In the genomic region with DNA sequence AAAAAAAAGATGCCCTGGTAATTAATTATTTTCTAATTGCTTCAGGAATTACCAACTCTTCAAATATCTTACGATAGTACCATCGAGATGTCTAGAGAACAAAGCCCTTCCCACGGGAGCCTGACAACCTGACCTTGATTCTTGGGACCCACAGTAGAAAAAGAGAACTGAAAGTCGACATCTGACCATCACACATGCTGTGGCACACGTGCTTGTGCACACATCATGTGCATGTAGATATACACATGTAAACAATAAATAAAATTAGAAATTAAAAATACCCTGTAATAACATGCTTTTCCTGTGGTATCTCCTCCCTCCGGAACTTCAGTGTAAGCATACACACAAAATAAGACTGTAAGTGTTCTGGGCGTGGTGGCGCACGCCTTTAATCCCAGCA, we compare ENCODE assay signal across 23 mouse cellular contexts. TPM values are rescaled to one million over a fixed set of nuclear protein-coding genes. Genes with fewer than 3 reads are reported as not detected.
DNase-seq lines count a peak whose midpoint lies in the region; ATAC-seq and TF ChIP-seq lines count a peak whose summit lies in the region.
"Had no signal": no experiment of that assay in that cellular context is flagged by ENCODE, and none has a peak within 500 bp of the region (broad histone marks: within the 10 kb centered on the region; RNA-seq: fewer than 3 reads in every experiment).

No protein-coding gene starts in this region.

- ATAC-seq in heart, embryonic 12.5 days (ENCODE audit: insufficient number of reproducible peaks, low FRiP score): no peak
- ATAC-seq: activated CD4-positive, CD25-positive, alpha-beta regulatory T cell, adult 4 months; CD4-positive, CD25-positive, alpha-beta regulatory T cell, adult 4 months; Patski had no signal

- H3K9ac ChIP-seq in heart, embryonic 12.5 days: no peak overlapping the region
- H3K9ac ChIP-seq in CH12.LX (ENCODE audit: insufficient read depth, low read depth): no peak overlapping the region

- no peaks in the 10 kb centered on the region for H3K9me3 ChIP-seq in heart, embryonic 12.5 days (replicated peaks)
- no peaks in the 10 kb centered on the region for H3K9me3 ChIP-seq in CH12.LX (replicated peaks; ENCODE audit: low read length)
- H3K9me3 ChIP-seq: G1E had no signal

- in situ Hi-C loops in CH12.LX (cut with MboI; ENCODE audit: low pct_ligation_motif_present, low pct_unique_long_range_greater_than_20kb, low sequenced_read_pairs): loop anchor here (10.0 kb wide), 2 partner anchors 97 to 137 kb away; no protein-coding TSS in a partner anchor

- TF ChIP-seq CTCF in CH12.LX (conservative IDR thresholded peaks at IDR 0.05 in 1 of 2, IDR thresholded peaks at IDR 0.05 in 1 of 2; ENCODE audit: low read depth in 2 of 2, low read length in 2 of 2): no peak

- 92% methylated on average over 9 of the region's 9 CpGs for WGBS in heart, embryonic 12.5 days

- H3K79me2 ChIP-seq in CH12.LX (replicated peaks; ENCODE audit: control insufficient read depth, extremely low read depth, insufficient read depth, poor library complexity, severe bottlenecking): no peaks in the 10 kb centered on the region

- no peak overlapping the region for H3K27ac ChIP-seq in heart, embryonic 12.5 days (ENCODE audit: poor library complexity, severe bottlenecking)
- H3K27ac ChIP-seq in CH12.LX (ENCODE audit: insufficient read depth, low read depth): no peak overlapping the region

- peaks cover 13% of the 10 kb centered on the region for H3K4me1 ChIP-seq in heart, embryonic 12.5 days (replicated peaks)
- H3K4me1 ChIP-seq in CH12.LX (ENCODE audit: control insufficient read depth in 1 of 2, insufficient read depth in 2 of 2): 0 out of 4 replicates have a peak, but pooled peaks cover 0 to 3% of the 10 kb centered on the region in 2 experiments

- H3K4me2 ChIP-seq in heart, embryonic 12.5 days: no peak overlapping the region
- no peak overlapping the region for H3K4me2 ChIP-seq in CH12.LX (ENCODE audit: insufficient read depth, low read depth, poor library complexity, severe bottlenecking)

- dilution Hi-C loops in CH12.LX (cut with MboI; ENCODE audit: extremely low pct_ligation_motif_present, extremely low pct_unique_long_range_greater_than_20kb, low sequenced_read_pairs): no loop called here

- peak; percentile 35 for DNase-seq in heart, adult 11 months
- DNase-seq in A20 (ENCODE audit: low read depth, low spot score): peak; percentile 30
- DNase-seq in CH12.LX (ENCODE audit: extremely low read depth): no peak
- no peak for DNase-seq in yolk sac, embryonic 10.5 days (ENCODE audit: low spot score)
- no peak for DNase-seq in right cerebral cortex, adult 18-20 months
- DNase-seq: adrenal gland, adult 2 months; adrenal gland, adult 8-10 months; adrenal gland, postnatal 10 days; adrenal gland, postnatal 14 days; adrenal gland, postnatal 25 days; adrenal gland, postnatal 36 days; B cell, adult 2 months; cerebellum, adult 11 months; cerebellum, adult 11-12 months; cerebellum, adult 18-20 months; cerebellum, adult 2 months; cerebellum, adult 8-10 months had no signal

- no peaks in the 10 kb centered on the region for H3K27me3 ChIP-seq in heart, embryonic 12.5 days (replicated peaks)
- H3K27me3 ChIP-seq in CH12.LX (replicated peaks): no peaks in the 10 kb centered on the region
- H3K27me3 ChIP-seq: Patski had no signal

- H3K4me3 ChIP-seq in heart, embryonic 12.5 days: no peak overlapping the region
- no peak overlapping the region for H3K4me3 ChIP-seq in CH12.LX (replicated peaks in 1 of 3; ENCODE audit: low read depth in 2 of 3, low read length in 2 of 3, poor library complexity in 1 of 3)

- no peak for TF ChIP-seq RAD21 in CH12.LX (IDR thresholded peaks at IDR 0.05; ENCODE audit: low read depth, low read length)

- no peak for TF ChIP-seq POLR2A in CH12.LX (IDR thresholded peaks at IDR 0.05; ENCODE audit: low read depth, low read length)

- TF ChIP-seq EP300 in CH12.LX (IDR thresholded peaks at IDR 0.05; ENCODE audit: low read length): no peak

- no peaks in the 10 kb centered on the region for H3K36me3 ChIP-seq in heart, embryonic 12.5 days
- no peaks in the 10 kb centered on the region for H3K36me3 ChIP-seq in CH12.LX (replicated peaks in 1 of 2; ENCODE audit: control insufficient read depth in 1 of 2, insufficient read depth in 1 of 2, low read length in 1 of 2)

TF ChIP-seq in CH12.LX, 34 proteins besides CTCF, POLR2A, EP300 and RAD21:
- TF ChIP-seq BHLHE40 (IDR thresholded peaks at IDR 0.05; ENCODE audit: low read depth, low read length) (peak; percentile 93), USF1 (IDR thresholded peaks at IDR 0.05; ENCODE audit: low read depth, low read length) (no peak), IRF4 (IDR thresholded peaks at IDR 0.05; ENCODE audit: low read depth, low read length) (0 out of 2 replicates have a peak, but pooled peaks have one; percentile 19), ZNF384 (IDR thresholded peaks at IDR 0.05; ENCODE audit: low read depth, low read length) (no peak)

RNA-seq across cellular contexts. Expression of a gene that starts 43.1 kb away (rescaled TPM):
- 66.1 and 67.6 TPM in 2 replicates for polyA plus RNA-seq in heart, embryonic 12.5 days (2016; fragmentation: Nextera tagmentation; extraction: Ambion mirVana)
- total RNA-seq in CH12.LX (2012; rRNA removed) (not detected in 2 replicates), CH12.LX (2014; rRNA removed) (not detected in 2 replicates)
- not detected in 2 replicates for polyA plus RNA-seq in CH12.LX (2012; ENCODE audit: insufficient read length, low read depth)
- total RNA-seq: G1E, MEL had no signal
- polyA plus RNA-seq: CD4-positive, CD25-positive, alpha-beta regulatory T cell, adult 4 months; G1E had no signal

RNA-seq across cellular contexts. Expression of a gene that starts 49.3 kb away (rescaled TPM):
- 91.8 and 98.3 TPM in 2 replicates for polyA plus RNA-seq in heart, embryonic 12.5 days (2016; fragmentation: Nextera tagmentation; extraction: Ambion mirVana)
- 12.9 and 18.7 TPM in 2 replicates for total RNA-seq in CH12.LX (2012; rRNA removed)
- total RNA-seq in CH12.LX (2014; rRNA removed): 35.6 and 38.9 TPM in 2 replicates
- polyA plus RNA-seq in CH12.LX (2012; ENCODE audit: insufficient read length, low read depth): 12.0 and 14.9 TPM in 2 replicates

Comparison
In these comparisons a context has a peak if more than half of its experiments do, and no peak if none do; other contexts are left out.
1. DNase-seq: peak in heart, adult 11 months (single experiment) and A20 (single experiment); none in CH12.LX (single experiment), yolk sac, embryonic 10.5 days (single experiment) and right cerebral cortex, adult 18-20 months (single experiment).
2. RNA of a gene that starts 43.1 kb away (polyA plus RNA-seq): 66.1 to 67.6 TPM in heart, embryonic 12.5 days; not detected in CH12.LX; every median in the first group is over 10 times any median in the second.